Mouse (Mus musculus): ENCODE measurements around the gene Olfr926.
"Not testable (repeated sequence)": the region's sequence is repeated elsewhere in the genome, so short reads cannot be mapped to it uniquely, and the experiment has no call there.

The Olfr926 gene

DNA sequence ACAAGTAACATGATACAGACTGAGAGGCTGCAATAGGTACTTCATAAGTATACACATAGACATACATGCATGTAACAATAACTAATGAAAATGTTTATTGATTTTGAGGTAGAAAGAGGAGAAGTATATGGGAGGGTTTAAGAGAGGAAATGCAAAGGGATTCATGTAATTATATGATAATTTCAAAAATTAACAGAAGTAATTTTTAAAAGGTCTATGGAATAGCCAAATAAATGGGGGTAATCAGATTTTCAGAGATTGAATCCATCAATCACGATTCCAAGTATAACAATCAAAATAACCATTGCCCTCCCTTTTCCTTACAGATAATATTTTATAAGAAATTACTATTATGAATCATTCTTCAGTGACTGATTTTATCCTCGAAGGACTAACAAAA is at the start of gene Olfr926:
Gene Olfr926, plus strand, starts transcription at position 301 of the 400 bp plus-strand sequence.
- no peak for DNase-seq

DNA sequence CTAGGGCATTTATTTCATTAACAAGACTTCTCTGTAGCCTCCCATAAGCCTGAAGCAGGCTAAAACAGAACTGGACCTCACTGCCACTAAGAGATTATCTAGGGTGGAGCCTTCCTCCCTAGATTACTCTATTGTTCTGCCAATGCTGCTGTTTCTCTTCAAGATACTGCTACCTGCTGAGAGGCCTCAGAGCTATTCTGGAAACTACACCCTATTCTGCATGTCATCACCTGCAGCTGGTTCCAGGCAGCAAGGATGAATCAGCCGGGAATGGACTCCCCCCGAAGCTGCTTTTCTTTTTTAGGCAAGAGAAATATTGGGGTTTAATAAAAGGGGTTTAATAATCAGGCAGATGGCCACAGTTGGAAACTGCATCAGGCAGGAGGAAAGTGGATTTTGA is 43.9 kb upstream of the Olfr926 start:
- DNase-seq: no peak

DNA sequence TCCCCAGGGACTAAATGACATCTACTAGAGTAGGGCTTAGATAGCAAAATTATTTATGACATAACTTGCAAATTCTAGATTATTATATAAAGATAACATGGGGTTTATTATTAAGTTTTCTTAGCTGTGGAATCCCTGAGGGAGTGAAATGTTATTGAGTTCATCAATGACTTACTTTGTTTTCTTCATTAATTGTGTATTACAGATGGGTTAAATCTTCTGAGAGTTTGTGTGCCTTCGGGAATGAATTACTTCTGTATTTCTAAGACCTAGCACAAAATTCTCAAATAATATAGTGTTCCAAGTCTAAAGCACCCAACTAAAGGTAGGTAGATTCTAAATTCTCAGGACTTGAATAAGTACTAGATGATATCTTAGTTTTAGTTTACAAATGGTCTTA is 32.8 kb upstream of the Olfr926 start, which contains the start of gene Olfr924:
Gene Olfr924, plus strand, starts transcription at position 301 of the 400 bp plus-strand sequence.
- no peak for DNase-seq

DNA sequence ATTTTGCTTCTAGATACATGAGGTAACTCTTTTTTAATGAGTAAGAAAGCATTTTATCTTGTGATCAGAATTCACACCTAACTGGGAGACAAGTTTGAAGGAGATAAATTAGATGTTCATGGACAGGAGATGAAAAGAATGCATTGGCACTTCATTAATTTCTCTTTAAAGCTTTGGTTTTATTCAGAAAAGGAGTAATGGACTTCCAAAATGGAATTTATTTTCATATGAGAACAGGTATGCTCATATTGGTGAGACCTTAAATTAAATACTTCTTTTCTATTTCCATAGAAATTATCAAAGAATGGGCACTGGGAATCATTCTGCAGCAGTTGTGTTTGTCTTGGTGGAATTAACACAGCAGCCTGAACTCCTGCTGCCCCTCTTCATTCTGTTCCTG is 22.2 kb upstream of the Olfr926 start, which contains the start of gene Olfr26:
Gene Olfr26, plus strand, starts transcription at position 301 of the 400 bp plus-strand sequence.
- DNase-seq: no peak

DNA sequence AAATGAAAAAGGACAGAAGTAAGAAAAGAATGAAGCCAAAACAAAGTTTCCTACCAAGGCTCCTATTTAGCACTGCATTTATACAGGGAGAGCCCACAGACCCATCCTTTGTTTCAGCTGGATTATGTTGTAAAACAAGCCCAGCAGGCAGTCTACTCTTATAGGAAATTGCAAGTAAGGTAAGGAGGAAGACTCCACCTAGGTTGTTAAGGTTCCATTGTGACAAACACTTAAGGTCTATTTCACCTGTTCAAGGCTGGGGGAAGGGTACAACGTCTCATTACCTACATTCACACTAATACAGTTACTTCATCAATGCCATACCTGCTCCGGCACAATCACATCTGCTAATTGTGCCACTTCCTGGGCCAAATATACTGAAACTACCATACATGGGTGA is 2.0 kb upstream of the Olfr926 start:
- DNase-seq: not testable (repeated sequence)
